Mouse (Mus musculus): Measurements from ENCODE around the gene Ccnd3.

- TF ChIP-seq CTCF (IDR thresholded peaks at IDR 0.05; ENCODE audit: low read depth, low read length): no peak
- no peak for TF ChIP-seq POLR2A (IDR thresholded peaks at IDR 0.05; ENCODE audit: extremely low read depth, insufficient read depth, low read length)
These were observed 36.4 kb upstream of the Ccnd3 start for GRCm38 (mm10) chr17:47468466-47468865.
